Mouse (Mus musculus) hindbrain, embryonic 15.5 days (tissue): ENCODE results near the gene Ifitm10. TPM values are rescaled to one million over a fixed set of nuclear protein-coding genes. Genes with fewer than 3 reads are reported as not detected.
A peak's percentile ranks its signal among the peaks of the same experiment; 100 is the strongest.
"Not testable (repeated sequence)": the region's sequence is repeated elsewhere in the genome, so short reads cannot be mapped to it uniquely, and the experiment has no call there.

Source experiments
- ATAC-seq: fragments of 200-750 bp; cut with Nextera tagmentation; 2 replicates; pipeline ENCODE4 v1.8.0; 2017; ENCODE audit warnings: low read depth, moderate number of reproducible peaks, moderate TSS enrichment; ENCODE audit not compliant: low FRiP score
- H3K27ac ChIP-seq: fragments of 300-500 bp; sonication (generic); replicated peaks from 2 replicates; pipeline ENCODE4 v1.5.1; 2015; ENCODE audit warnings: mild to moderate bottlenecking, inconsistent platforms
- H3K27me3 ChIP-seq: fragments of 300-500 bp; sonication (generic); 2 replicates; pipeline ENCODE4 v1.6.1; 2015; ENCODE audit warnings: control low read depth, inconsistent platforms
- H3K36me3 ChIP-seq: fragments of 300-500 bp; sonication (generic); 2 replicates; pipeline ENCODE4 v1.6.1; 2015; ENCODE audit warnings: control low read depth, inconsistent platforms
- H3K4me1 ChIP-seq: fragments of 300-500 bp; sonication (generic); replicated peaks from 2 replicates; pipeline ENCODE4 v1.6.1; 2015; ENCODE audit warnings: control low read depth, inconsistent platforms
- H3K4me2 ChIP-seq: fragments of 300-500 bp; sonication (generic); 2 replicates; pipeline ENCODE4 v1.6.1; 2015; ENCODE audit warnings: moderate library complexity, mild to moderate bottlenecking, inconsistent platforms
- H3K4me3 ChIP-seq: fragments of 300-500 bp; sonication (generic); 2 replicates; pipeline ENCODE4 v1.5.1; 2015; ENCODE audit warnings: mild to moderate bottlenecking, inconsistent platforms
- H3K9ac ChIP-seq: fragments of 300-500 bp; sonication (generic); 2 replicates; pipeline ENCODE4 v1.6.1; 2015; ENCODE audit warnings: inconsistent platforms
- H3K9me3 ChIP-seq: fragments of 300-500 bp; sonication (generic); 2 replicates; pipeline ENCODE4 v1.6.1; 2016; ENCODE audit warnings: control low read depth, inconsistent platforms
- WGBS: fragments of 180-500 bp; shearing (Covaris S2); methylation state at CpG from one replicate; pipeline ENCODE4 v1.1.7; 2015; 5-methylcytosine and 5-hydroxymethylcytosine counted together
- polyA plus RNA-seq: library from polyadenylated mRNA; unstranded; fragments of >200 nt; fragmentation: Nextera tagmentation; extraction: Ambion mirVana; gene quantifications from 2 replicates; pipeline ENCODE4 v1.2.1, GENCODE M21; 2015

The Ifitm10 gene
- polyA plus RNA-seq, 1 experiment from 2014 or later, result 8.4 TPM

DNA sequence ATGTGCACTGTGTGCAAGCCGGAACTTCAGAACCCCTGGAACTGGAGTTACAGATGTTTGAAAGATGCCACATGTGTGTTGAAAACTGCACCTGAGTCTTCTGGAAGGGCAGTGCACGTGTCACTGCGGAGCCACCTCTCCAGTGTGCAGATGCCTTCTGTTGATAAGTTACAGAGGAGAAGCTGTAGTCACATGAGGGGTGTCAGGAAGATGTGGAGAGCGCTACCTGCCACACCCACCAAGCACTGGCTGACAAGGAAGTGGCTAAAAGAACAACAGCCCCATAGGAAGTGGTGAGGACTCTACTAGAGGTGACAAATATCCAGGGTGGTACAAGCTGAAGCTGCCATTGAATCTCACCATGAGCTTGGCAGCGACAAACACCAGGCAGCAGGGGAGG, 19.7 kb downstream of the Ifitm10 start:
- no peaks in the 10 kb centered on the region; the same call in 1 of the 2 replicates for H3K4me1 ChIP-seq
- H3K27me3 ChIP-seq, result no peaks in the 10 kb centered on the region
- H3K4me3 ChIP-seq, result no peak overlapping the region
- H3K36me3 ChIP-seq, result no peaks in the 10 kb centered on the region
- 70% methylated on average over 5 of the region's 5 CpGs for WGBS
- no peak for ATAC-seq
- no peak overlapping the region for H3K27ac ChIP-seq
- no peaks in the 10 kb centered on the region for H3K9me3 ChIP-seq
- H3K9ac ChIP-seq, result no peak overlapping the region
- no peak overlapping the region for H3K4me2 ChIP-seq

- ATAC-seq, result no peak
- 61% methylated on average over 5 of the region's 5 CpGs for WGBS
- H3K9me3 ChIP-seq, result no peaks in the 10 kb centered on the region
- no peaks in the 10 kb centered on the region for H3K36me3 ChIP-seq
- H3K27ac ChIP-seq, result no peak overlapping the region
- no peak overlapping the region for H3K4me3 ChIP-seq
- no peaks in the 10 kb centered on the region; the same call in 1 of the 2 replicates for H3K4me1 ChIP-seq
- no peaks in the 10 kb centered on the region for H3K27me3 ChIP-seq
- H3K9ac ChIP-seq, result no peak overlapping the region
- H3K4me2 ChIP-seq, result no peak overlapping the region
These were observed 22.0 kb downstream of the Ifitm10 start for GRCm38 (mm10) chr7:142351569-142351968.

DNA sequence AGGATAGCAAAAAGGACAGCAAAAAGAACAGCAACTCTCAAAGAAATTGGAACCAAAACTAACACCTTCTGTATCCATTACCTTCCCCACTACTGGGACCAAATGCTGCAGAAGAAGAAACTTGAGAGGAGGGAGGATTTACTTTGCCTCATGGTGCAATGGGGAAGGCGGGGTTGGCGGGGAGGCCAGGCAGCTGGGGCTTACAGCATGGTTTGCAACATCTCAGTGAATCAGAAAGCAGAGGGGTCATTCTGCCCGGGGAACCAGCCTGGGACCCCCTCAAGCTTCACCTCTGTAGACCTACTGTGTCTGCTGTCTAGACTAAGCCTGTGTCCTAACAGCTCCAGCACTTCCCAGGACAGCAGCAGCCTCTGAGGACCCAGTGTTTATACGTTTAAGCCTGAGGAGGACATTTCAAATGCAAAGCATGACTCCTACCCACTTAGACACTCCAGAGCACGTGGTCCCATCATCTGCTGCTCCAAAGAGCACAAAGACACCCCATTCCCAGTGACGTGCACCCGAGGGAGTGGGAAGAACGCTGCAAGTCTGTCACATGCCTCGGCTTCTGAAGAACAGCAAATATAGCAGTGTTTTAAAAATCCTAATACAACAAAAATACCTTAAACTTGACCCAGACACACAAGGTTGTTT, 24.1 kb downstream of the Ifitm10 start:
- Histone ChIP-seq H3K27ac (no peak overlapping the region), H3K36me3 (no peaks in the 10 kb centered on the region), H3K27me3 (no peaks in the 10 kb centered on the region), H3K4me2 (no peak overlapping the region), H3K9me3 (no peaks in the 10 kb centered on the region), H3K9ac (no peak overlapping the region), H3K4me3 (no peak overlapping the region), H3K4me1 (no peaks in the 10 kb centered on the region; the same call in 1 of the 2 replicates)
- WGBS, result 25% methylated on average over 9 of the region's 9 CpGs
- ATAC-seq, result peak; percentile 71

DNA sequence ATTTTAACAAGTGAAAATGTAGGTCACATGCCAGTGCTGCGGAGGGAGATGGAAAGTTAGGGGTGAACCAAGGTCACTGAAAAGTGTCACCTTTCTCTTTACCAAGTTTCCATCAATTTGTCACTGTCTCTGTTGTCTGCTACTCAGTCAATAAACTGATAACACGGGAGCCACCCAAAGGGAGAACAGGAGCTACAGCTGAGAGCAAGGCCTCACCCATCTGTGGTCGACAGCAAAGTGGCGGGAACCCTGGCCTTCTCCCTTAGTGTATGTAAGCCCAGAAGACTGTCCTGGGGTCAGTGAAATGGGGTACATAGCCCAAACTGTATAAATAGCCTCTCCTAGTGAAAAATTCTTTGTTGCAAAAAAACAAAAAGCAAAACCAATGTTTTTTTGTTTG, 26.0 kb downstream of the Ifitm10 start:
- no peaks in the 10 kb centered on the region; the same call in 1 of the 2 replicates for H3K4me1 ChIP-seq
- no peak for ATAC-seq
- H3K4me2 ChIP-seq, result no peak overlapping the region
- no peaks in the 10 kb centered on the region for H3K36me3 ChIP-seq
- no peaks in the 10 kb centered on the region for H3K9me3 ChIP-seq
- no peak overlapping the region for H3K27ac ChIP-seq
- no peaks in the 10 kb centered on the region for H3K27me3 ChIP-seq
- WGBS, result 80% methylated on average over 4 of the region's 4 CpGs
- no peak overlapping the region for H3K4me3 ChIP-seq
- no peak overlapping the region for H3K9ac ChIP-seq

DNA sequence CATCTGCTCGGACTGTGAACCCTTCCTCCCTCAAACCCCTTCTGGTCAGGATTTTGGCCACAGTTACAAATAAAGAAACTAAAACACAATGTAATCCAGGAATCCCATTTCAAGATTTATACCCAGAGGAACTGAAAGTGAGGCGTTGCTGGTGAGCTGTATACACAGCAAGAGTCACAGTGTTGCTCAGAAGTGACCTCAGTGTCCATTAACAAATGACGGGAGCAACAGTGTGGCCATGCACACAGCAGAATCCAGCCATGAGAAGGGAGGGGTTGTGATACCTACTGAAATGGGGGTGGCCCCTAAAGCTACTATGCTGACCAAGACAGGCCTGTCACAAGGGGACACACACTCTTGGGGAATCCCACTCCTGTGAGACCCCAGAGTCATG, 31.3 kb downstream of the Ifitm10 start:
- no peaks in the 10 kb centered on the region for H3K9me3 ChIP-seq
- H3K4me2 ChIP-seq, result no peak overlapping the region
- WGBS, result 79% methylated on average over 3 of the region's 3 CpGs
- no peaks in the 10 kb centered on the region for H3K4me1 ChIP-seq
- no peaks in the 10 kb centered on the region for H3K27me3 ChIP-seq
- H3K36me3 ChIP-seq, result no peaks in the 10 kb centered on the region
- H3K4me3 ChIP-seq, result no peak overlapping the region
- no peak for ATAC-seq
- no peak overlapping the region for H3K9ac ChIP-seq
- no peak overlapping the region for H3K27ac ChIP-seq

GRCm38 (mm10) chr7:142341564-142342246, 31.8 kb downstream of the Ifitm10 start:
- H3K4me1 ChIP-seq, result no peaks in the 10 kb centered on the region
- no peak overlapping the region for H3K9ac ChIP-seq
- WGBS, result 81% methylated on average over 10 of the region's 10 CpGs
- H3K4me3 ChIP-seq, result no peak overlapping the region
- H3K36me3 ChIP-seq, result no peaks in the 10 kb centered on the region
- no peak overlapping the region for H3K27ac ChIP-seq
- no peak for ATAC-seq
- H3K27me3 ChIP-seq, result no peaks in the 10 kb centered on the region
- H3K4me2 ChIP-seq, result no peak overlapping the region
- no peaks in the 10 kb centered on the region for H3K9me3 ChIP-seq

DNA sequence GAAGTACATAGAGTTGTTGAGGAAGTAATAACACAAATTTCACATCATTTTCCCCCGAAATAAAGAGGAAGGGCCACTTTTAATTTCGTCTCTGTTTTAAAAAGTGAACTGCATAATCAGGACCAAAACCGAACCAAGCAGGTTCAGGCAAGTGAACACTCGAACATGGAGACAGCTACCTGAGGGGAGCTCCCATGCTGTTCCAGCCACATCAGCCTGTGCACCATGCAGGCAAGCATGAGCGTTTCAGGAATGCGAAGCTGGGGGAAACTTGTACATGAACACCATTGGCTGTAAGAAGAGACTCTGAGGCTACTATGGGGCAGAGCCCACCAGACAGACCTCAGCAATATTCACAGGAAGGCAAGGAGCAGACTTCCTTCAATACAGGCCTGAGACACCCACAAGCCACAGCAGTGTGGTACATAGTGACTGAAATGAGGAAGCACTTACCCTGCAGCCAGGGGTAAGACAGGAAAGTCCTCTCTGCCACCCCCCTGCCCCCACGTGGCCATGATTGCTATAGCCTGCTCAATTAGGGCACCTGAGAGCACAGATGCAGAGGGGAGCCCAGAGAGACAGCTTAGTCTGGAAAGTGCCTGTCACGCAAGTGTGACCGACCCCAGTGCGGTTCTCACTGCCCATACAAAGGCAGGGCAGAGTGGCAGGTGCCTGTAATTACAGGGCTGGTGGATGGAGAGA, 33.1 kb downstream of the Ifitm10 start:
- H3K9me3 ChIP-seq, result no peaks in the 10 kb centered on the region
- no peak overlapping the region for H3K9ac ChIP-seq
- H3K4me3 ChIP-seq, result no peak overlapping the region
- no peaks in the 10 kb centered on the region for H3K27me3 ChIP-seq
- 64% methylated on average over 10 of the region's 10 CpGs for WGBS
- no peak overlapping the region for H3K27ac ChIP-seq
- no peak overlapping the region for H3K4me2 ChIP-seq
- no peaks in the 10 kb centered on the region for H3K36me3 ChIP-seq
- no peaks in the 10 kb centered on the region for H3K4me1 ChIP-seq
- no peak for ATAC-seq

DNA sequence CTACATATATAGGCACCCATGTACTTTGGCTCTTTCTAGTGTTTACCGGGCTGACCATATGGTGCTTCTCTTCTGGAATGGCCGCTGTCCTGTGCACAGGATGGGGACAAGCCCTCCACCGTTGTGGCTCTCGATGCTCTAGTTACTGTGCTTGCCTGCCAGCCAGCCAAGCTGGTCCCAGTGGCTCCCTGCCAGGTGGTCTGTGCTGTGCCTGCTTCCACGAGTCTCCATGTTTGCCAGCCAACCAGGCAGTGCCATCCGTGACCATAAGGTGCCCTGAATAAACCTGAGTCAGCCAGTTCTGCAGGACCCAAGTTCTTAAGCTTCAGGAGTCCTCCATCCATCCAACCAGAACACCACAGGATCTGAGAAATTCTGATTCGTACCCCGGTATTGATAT, 38.4 kb downstream of the Ifitm10 start:
- Histone ChIP-seq H3K9ac (no peak overlapping the region), H3K4me3 (no peak overlapping the region), H3K4me1 (no peaks in the 10 kb centered on the region), H3K36me3 (no peaks in the 10 kb centered on the region), H3K27ac (no peak overlapping the region), H3K9me3 (no peaks in the 10 kb centered on the region), H3K4me2 (no peak overlapping the region), H3K27me3 (no peaks in the 10 kb centered on the region)
- WGBS, result 75% methylated on average over 8 of the region's 8 CpGs
- ATAC-seq, result no peak

DNA sequence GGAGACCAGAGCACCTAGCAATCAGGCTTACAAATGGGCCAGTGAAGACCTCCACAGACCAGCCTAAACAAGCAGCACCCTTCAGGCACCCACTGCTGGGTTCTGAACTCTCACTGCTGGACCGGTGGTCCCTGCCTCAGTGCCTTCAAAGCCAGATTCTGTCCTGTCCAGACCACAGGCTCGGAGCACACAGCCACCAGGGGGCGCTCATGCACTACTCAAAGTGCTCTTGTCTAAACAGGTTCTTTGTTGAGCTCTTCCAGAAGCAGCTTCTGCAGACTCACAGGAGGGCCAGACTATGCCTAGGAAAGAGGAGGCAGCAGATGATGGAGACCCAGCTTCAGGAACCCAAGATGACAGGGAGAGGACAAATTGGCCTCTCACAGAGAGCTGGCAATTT, 39.3 kb downstream of the Ifitm10 start:
- H3K9ac ChIP-seq, result no peak overlapping the region
- 6% methylated on average over 3 of the region's 3 CpGs for WGBS

DNA sequence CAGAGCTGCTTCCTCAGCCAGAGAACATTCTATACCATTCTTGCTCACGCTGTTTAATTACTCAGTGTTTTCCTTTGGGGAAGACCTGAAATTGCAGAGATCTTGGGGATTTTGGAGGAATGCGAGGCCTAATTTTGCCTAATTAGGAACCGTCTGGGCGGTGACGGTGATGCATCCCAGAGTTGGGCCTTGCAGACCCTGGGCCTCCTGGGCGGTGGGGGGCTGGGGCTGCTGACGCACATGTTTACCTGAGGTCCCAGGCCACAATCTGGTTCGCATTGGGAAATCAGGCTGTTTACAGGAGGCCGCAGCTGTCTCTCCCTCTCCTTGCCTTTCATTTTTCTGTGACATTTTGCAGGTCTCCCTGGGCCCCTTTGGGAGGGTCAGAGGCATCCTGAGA, 40.8 kb downstream of the Ifitm10 start:
- ATAC-seq, H3K9me3 ChIP-seq, H3K4me2 ChIP-seq, H3K4me3 ChIP-seq, H3K4me1 ChIP-seq, H3K36me3 ChIP-seq, H3K9ac ChIP-seq, H3K27me3 ChIP-seq, H3K27ac ChIP-seq: not testable (repeated sequence)
- 70% methylated on average over 5 of the region's 9 CpGs for WGBS

More for the DNA sequence above, 39.3 kb downstream of the Ifitm10 start:
- H3K9me3 ChIP-seq, result no peaks in the 10 kb centered on the region
- no peaks in the 10 kb centered on the region for H3K4me1 ChIP-seq
- no peaks in the 10 kb centered on the region for H3K36me3 ChIP-seq
- H3K4me2 ChIP-seq, result no peak overlapping the region
- H3K4me3 ChIP-seq, result no peak overlapping the region
- H3K27ac ChIP-seq, result no peak overlapping the region
- peak; percentile 84 for ATAC-seq
- H3K27me3 ChIP-seq, result no peaks in the 10 kb centered on the region

GRCm38 (mm10) chr7:142331281-142331680, 42.3 kb downstream of the Ifitm10 start:
- no peak for ATAC-seq
- 90% methylated on average over 4 of the region's 4 CpGs for WGBS
- no peak overlapping the region for H3K4me3 ChIP-seq
- H3K4me2 ChIP-seq, result no peak overlapping the region
- no peak overlapping the region for H3K27ac ChIP-seq
- no peaks in the 10 kb centered on the region for H3K4me1 ChIP-seq
- H3K9me3 ChIP-seq, result no peaks in the 10 kb centered on the region
- no peaks in the 10 kb centered on the region for H3K27me3 ChIP-seq
- H3K36me3 ChIP-seq, result no peaks in the 10 kb centered on the region
- no peak overlapping the region for H3K9ac ChIP-seq

- ATAC-seq, result no peak
- 65% methylated on average over 9 of the region's 9 CpGs for WGBS
- H3K9me3 ChIP-seq, result no peaks in the 10 kb centered on the region
- H3K36me3 ChIP-seq, result no peaks in the 10 kb centered on the region
- no peaks in the 10 kb centered on the region for H3K4me1 ChIP-seq
- no peak overlapping the region for H3K9ac ChIP-seq
- H3K27me3 ChIP-seq, result no peaks in the 10 kb centered on the region
- H3K4me3 ChIP-seq, result no peak overlapping the region
- H3K4me2 ChIP-seq, result no peak overlapping the region
- H3K27ac ChIP-seq, result no peak overlapping the region
These were observed 43.3 kb downstream of the Ifitm10 start for GRCm38 (mm10) chr7:142330271-142330724.
